17 mouse cellular contexts compared by ENCODE assay signal in the genomic region with DNA sequence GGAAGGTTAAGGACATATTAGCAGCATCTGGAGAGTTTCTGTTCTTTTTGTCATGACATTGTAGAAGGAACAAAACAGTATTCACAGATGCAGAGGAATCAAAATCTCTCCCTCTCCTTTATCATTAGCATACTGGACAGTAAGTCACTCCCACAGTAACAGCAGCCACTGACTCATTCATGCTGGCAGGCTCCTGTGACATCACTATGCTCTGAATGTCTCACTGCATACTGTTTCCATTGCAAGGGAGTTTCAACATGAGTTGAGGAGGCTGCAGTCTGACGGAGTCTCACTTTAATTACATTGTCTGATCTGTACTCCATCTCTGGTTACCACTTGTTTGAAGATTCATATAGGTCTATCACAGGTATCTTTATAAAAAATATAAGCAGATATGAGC.
"Had no signal": no experiment of that assay in that cellular context is flagged by ENCODE, and none has a peak within 500 bp of the region (broad histone marks: within the 10 kb centered on the region; RNA-seq: fewer than 3 reads in every experiment).

No protein-coding gene starts in this region.

- ATAC-seq: liver, embryonic 12.5 days had no signal

- H3K4me3 ChIP-seq: kidney, embryonic 15.5 days; limb, embryonic 15.5 days; liver, embryonic 12.5 days; midbrain, embryonic 10.5 days; myocyte; neural tube, embryonic 15.5 days had no signal

- H3K36me3 ChIP-seq: kidney, embryonic 15.5 days; limb, embryonic 15.5 days; liver, embryonic 12.5 days; midbrain, embryonic 10.5 days; neural tube, embryonic 15.5 days had no signal

- H3K27ac ChIP-seq: kidney, embryonic 15.5 days; limb, embryonic 15.5 days; liver, embryonic 12.5 days; midbrain, embryonic 10.5 days; neural tube, embryonic 15.5 days had no signal

- H3K9me3 ChIP-seq: kidney, embryonic 15.5 days; limb, embryonic 15.5 days; liver, embryonic 12.5 days; midbrain, embryonic 10.5 days; neural tube, embryonic 15.5 days had no signal

- H3K4me2 ChIP-seq: kidney, embryonic 15.5 days; limb, embryonic 15.5 days; liver, embryonic 12.5 days; lung, embryonic 14.5 days; neural tube, embryonic 15.5 days had no signal

- H3K27me3 ChIP-seq: kidney, embryonic 15.5 days; limb, embryonic 15.5 days; liver, embryonic 12.5 days; neural tube, embryonic 15.5 days had no signal

- H3K4me1 ChIP-seq: kidney, embryonic 15.5 days; limb, embryonic 15.5 days; liver, embryonic 12.5 days; midbrain, embryonic 10.5 days; neural tube, embryonic 15.5 days had no signal

- H3K9ac ChIP-seq: kidney, embryonic 15.5 days; limb, embryonic 15.5 days; liver, embryonic 12.5 days; lung, embryonic 14.5 days; neural tube, embryonic 15.5 days had no signal

- DNase-seq: kidney, postnatal 14 days; layer of hippocampus, adult 9-11 months; layer of hippocampus, postnatal 36 days; lung, embryonic 14.5 days; lung, postnatal 10 days; lung, postnatal 4 days; midbrain, embryonic 14.5 days; right cerebral cortex, postnatal 4 days; spleen, adult 18-20 months; thymus, adult 18-20 months; thymus, postnatal 14 days had no signal
